In the genomic region with DNA sequence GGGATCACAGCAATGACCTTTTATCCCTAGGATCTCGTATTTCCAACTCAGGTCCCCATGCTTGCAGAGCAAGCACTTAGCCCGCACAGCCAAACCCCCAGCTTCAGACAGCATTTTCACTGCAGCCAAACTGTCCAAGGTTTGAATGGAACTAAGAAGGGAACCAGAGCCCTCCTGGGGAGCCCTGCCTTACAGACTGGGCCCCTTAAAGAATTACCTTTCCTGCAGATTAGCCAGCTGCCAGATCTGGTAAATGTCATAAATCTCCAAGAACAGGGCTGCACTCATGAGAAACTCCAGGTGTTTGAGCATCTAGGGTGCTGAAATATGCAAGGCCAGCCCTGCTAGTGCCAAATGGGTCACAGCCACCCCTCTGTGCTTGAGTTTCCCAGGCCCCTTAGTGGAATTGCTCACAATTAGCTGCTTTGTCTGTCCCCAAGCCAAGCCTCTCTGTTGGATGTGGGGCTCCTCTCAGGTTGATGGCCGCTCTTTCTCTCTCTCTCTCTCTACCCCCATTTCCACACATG, we compare ENCODE assay signal across 10 mouse cellular contexts. TPM values are rescaled to one million over a fixed set of nuclear protein-coding genes. Genes with fewer than 3 reads are reported as not detected.
DNase-seq lines count a peak whose midpoint lies in the region; ATAC-seq lines count a peak whose summit lies in the region.
"Had no signal": no experiment of that assay in that cellular context is flagged by ENCODE, and none has a peak within 500 bp of the region (broad histone marks: within the 10 kb centered on the region; RNA-seq: fewer than 3 reads in every experiment).

No protein-coding gene starts in this region.

- peaks cover 23% of the 10 kb centered on the region for H3K36me3 ChIP-seq in limb, embryonic 13.5 days

- H3K27ac ChIP-seq in limb, embryonic 13.5 days = peak overlapping the region; percentile 81
- H3K27ac ChIP-seq: heart, adult 2 months had no signal

- peaks cover 47% of the 10 kb centered on the region for H3K4me1 ChIP-seq in limb, embryonic 13.5 days

- 25% methylated on average over 3 of the region's 3 CpGs for WGBS in limb, embryonic 13.5 days

- DNase-seq in embryo, embryonic 10 days (ENCODE audit: low spot score) = peak; percentile 52
- DNase-seq in embryo, embryonic 9.5 days (ENCODE audit: extremely low spot score) = no peak
- peak; percentile 17 for DNase-seq in right cerebral cortex, postnatal 14 days
- DNase-seq in right cerebral cortex, adult 2 months (ENCODE audit: low spot score in 2 of 2) = no peak
- peak; percentile 33 for DNase-seq in yolk sac, embryonic 10.5 days (ENCODE audit: low spot score)
- DNase-seq in spleen, postnatal 36 days (ENCODE audit: low spot score in 2 of 2) = no peak
- DNase-seq: cerebellum, adult 9-10 months; heart, adult 2 months had no signal

- H3K9me3 ChIP-seq in limb, embryonic 13.5 days = no peaks in the 10 kb centered on the region

- H3K9ac ChIP-seq in limb, embryonic 13.5 days = no peak overlapping the region; the same call in 1 of the 2 replicates

- ATAC-seq in limb, embryonic 13.5 days (ENCODE audit: low FRiP score, low read depth) = peak; percentile 81
- no peak for ATAC-seq in erythroid progenitor cell, adult 5-6 weeks (replicated peaks; ENCODE audit: low FRiP score, poor library complexity, severe bottlenecking)

- no peak overlapping the region for H3K4me3 ChIP-seq in limb, embryonic 13.5 days
- H3K4me3 ChIP-seq: heart, adult 2 months had no signal

- H3K27me3 ChIP-seq in limb, embryonic 13.5 days = no peaks in the 10 kb centered on the region

- H3K4me2 ChIP-seq in limb, embryonic 13.5 days (replicated peaks) = peak overlapping the region; percentile 26; the same call in 1 of the 2 replicates

RNA-seq across cellular contexts. Expression of gene Ptn, which starts 25.3 kb away (rescaled TPM):
- polyA plus RNA-seq in limb, embryonic 13.5 days (2015; fragmentation: Nextera tagmentation; extraction: Ambion mirVana) = 603 and 694 TPM in 2 replicates
- total RNA-seq in erythroid progenitor cell, adult 5-6 weeks (2015; ENCODE audit: low replicate concordance) = not detected in 2 replicates
- not detected in 2 replicates for total RNA-seq in erythroid progenitor cell, adult 5-6 weeks (2017; ENCODE audit: low replicate concordance)

Comparison
In these comparisons a context has a peak if more than half of its experiments do, and no peak if none do; other contexts are left out.
1. DNase-seq: peak in embryo, embryonic 10 days (single experiment), right cerebral cortex, postnatal 14 days (single experiment) and yolk sac, embryonic 10.5 days (single experiment); none in embryo, embryonic 9.5 days (single experiment), right cerebral cortex, adult 2 months (0 of 2) and spleen, postnatal 36 days (0 of 2).